10 mouse cellular contexts compared by ENCODE assay signal in genomic region chr2:58160541-58161307, GRCm38 (mm10). TPM values are rescaled to one million over a fixed set of nuclear protein-coding genes. Genes with fewer than 3 reads are reported as not detected.
DNase-seq lines count a peak whose midpoint lies in the region; ATAC-seq lines count a peak whose summit lies in the region.
"Had no signal": no experiment of that assay in that cellular context is flagged by ENCODE, and none has a peak within 500 bp of the region (broad histone marks: within the 10 kb centered on the region; RNA-seq: fewer than 3 reads in every experiment).

No protein-coding gene starts in this region.

- H3K4me1 ChIP-seq in limb, embryonic 15.5 days: 0 out of 2 replicates have a peak, but pooled peaks cover 5% of the 10 kb centered on the region
- H3K4me1 ChIP-seq: intestine, embryonic 15.5 days had no signal

- intact Hi-C loops in left cerebral cortex, postnatal 25 days (cut with DNase I): no loop called here

- H3K9ac ChIP-seq in limb, embryonic 15.5 days: no peak overlapping the region
- H3K9ac ChIP-seq: intestine, embryonic 15.5 days had no signal

- 32% methylated on average over 21 of the region's 21 CpGs for WGBS in limb, embryonic 15.5 days

- peak overlapping the region; percentile 33; the same call in 1 of the 2 replicates for H3K27ac ChIP-seq in limb, embryonic 15.5 days
- H3K27ac ChIP-seq: intestine, embryonic 15.5 days had no signal

- peak overlapping the region; percentile 29 for H3K4me2 ChIP-seq in limb, embryonic 15.5 days
- H3K4me2 ChIP-seq: intestine, embryonic 15.5 days; midbrain, embryonic 11.5 days had no signal

- no peaks in the 10 kb centered on the region for H3K9me3 ChIP-seq in limb, embryonic 15.5 days
- H3K9me3 ChIP-seq: intestine, embryonic 15.5 days had no signal

- H3K36me3 ChIP-seq in limb, embryonic 15.5 days: no peaks in the 10 kb centered on the region
- H3K36me3 ChIP-seq: intestine, embryonic 15.5 days had no signal

- no peaks in the 10 kb centered on the region for H3K27me3 ChIP-seq in limb, embryonic 15.5 days
- H3K27me3 ChIP-seq: intestine, embryonic 15.5 days had no signal

- peak; percentile 47 for DNase-seq in kidney, adult 9 months
- DNase-seq in kidney, postnatal 36 days: no peak
- DNase-seq in T-cell, adult 2 months (ENCODE audit: low spot score): peak; percentile 78
- no peak for DNase-seq in left cerebral cortex, postnatal 25 days (ENCODE audit: low spot score in 2 of 2)
- DNase-seq in frontal cortex, postnatal 25 days (ENCODE audit: low spot score in 2 of 2): no peak
- no peak for DNase-seq in cerebellum, postnatal 36 days

- peak overlapping the region; percentile 10; the same call in 1 of the 2 replicates for H3K4me3 ChIP-seq in limb, embryonic 15.5 days
- H3K4me3 ChIP-seq: intestine, embryonic 15.5 days had no signal

- ATAC-seq in limb, embryonic 15.5 days (ENCODE audit: insufficient number of reproducible peaks, low FRiP score, low TSS enrichment, low read depth): peak; percentile 55; the same call in 1 of the 2 replicates
- ATAC-seq in neutrophil, adult 5-6 weeks (ENCODE audit: extremely low read depth, insufficient number of reproducible peaks, low FRiP score, poor library complexity, severe bottlenecking): peak; percentile 57
- ATAC-seq: intestine, embryonic 15.5 days had no signal

RNA-seq across cellular contexts. Expression of gene Cytip, which starts 34.6 kb away (rescaled TPM):
- 2.5 and 2.8 TPM in 2 replicates for polyA plus RNA-seq in limb, embryonic 15.5 days (2015; fragmentation: Nextera tagmentation; extraction: Ambion mirVana)
- 565 and 722 TPM in 2 replicates for total RNA-seq in neutrophil, adult 5-6 weeks (2017)
- total RNA-seq in left cerebral cortex, postnatal 25 days (2021): under 1 TPM in 1 of 2 experiments, not detected in 1; 0.07 TPM

Comparison
In these comparisons a context has a peak if more than half of its experiments do, and no peak if none do; other contexts are left out.
1. DNase-seq: peak in kidney, adult 9 months (single experiment) and T-cell, adult 2 months (single experiment); none in kidney, postnatal 36 days (0 of 2), left cerebral cortex, postnatal 25 days (0 of 2), frontal cortex, postnatal 25 days (0 of 2) and cerebellum, postnatal 36 days (0 of 2).
2. RNA of gene Cytip, which starts 34.6 kb away (total RNA-seq): 565 to 722 TPM in neutrophil, adult 5-6 weeks; 0.07 TPM in left cerebral cortex, postnatal 25 days; every median in the first group is over 100 times any median in the second.